Mouse (Mus musculus) limb, embryonic 15.5 days (tissue): ENCODE data around the gene Apba3. TPM values are rescaled to one million over a fixed set of nuclear protein-coding genes. Genes with fewer than 3 reads are reported as not detected.

Experiments
- ATAC-seq: fragments of 200-750 bp; cut with Nextera tagmentation; 2 replicates; pipeline ENCODE4 v1.8.0; 2017; ENCODE audit warnings: low read depth, moderate TSS enrichment; ENCODE audit not compliant: insufficient number of reproducible peaks, low FRiP score, low TSS enrichment
- H3K27ac ChIP-seq: fragments of 300-500 bp; sonication (generic); 2 replicates; pipeline ENCODE4 v1.5.1; 2015; ENCODE audit warnings: moderate library complexity, mild to moderate bottlenecking, inconsistent platforms
- H3K27me3 ChIP-seq: fragments of 300-500 bp; sonication (generic); 2 replicates; pipeline ENCODE4 v1.6.1; 2015; ENCODE audit warnings: inconsistent platforms
- H3K36me3 ChIP-seq: fragments of 300-500 bp; sonication (generic); 2 replicates; pipeline ENCODE4 v1.6.1; 2015; ENCODE audit warnings: inconsistent platforms
- H3K4me1 ChIP-seq: fragments of 300-500 bp; sonication (generic); 2 replicates; pipeline ENCODE4 v1.6.1; 2015; ENCODE audit warnings: inconsistent platforms
- H3K4me2 ChIP-seq: fragments of 300-500 bp; sonication (generic); 2 replicates; pipeline ENCODE4 v1.6.1; 2015; ENCODE audit warnings: mild to moderate bottlenecking, inconsistent platforms
- H3K4me3 ChIP-seq: fragments of 300-500 bp; sonication (generic); 2 replicates; pipeline ENCODE4 v1.5.1; 2015; ENCODE audit warnings: mild to moderate bottlenecking, inconsistent platforms
- H3K9ac ChIP-seq: fragments of 300-500 bp; sonication (generic); 2 replicates; pipeline ENCODE4 v1.6.1; 2015; ENCODE audit warnings: inconsistent platforms
- H3K9me3 ChIP-seq: fragments of 300-500 bp; sonication (generic); 2 replicates; pipeline ENCODE4 v1.6.1; 2016; ENCODE audit warnings: inconsistent platforms
- WGBS: fragments of 180-500 bp; shearing (Covaris S2); methylation state at CpG from one replicate; pipeline ENCODE4 v1.1.7; 2015; 5-methylcytosine and 5-hydroxymethylcytosine counted together
- polyA plus RNA-seq: library from polyadenylated mRNA; unstranded; fragments of >200 nt; fragmentation: Nextera tagmentation; extraction: Ambion mirVana; gene quantifications from 2 replicates; pipeline ENCODE4 v1.2.1, GENCODE M21; 2015

The Apba3 gene
- polyA plus RNA-seq, 1 experiment from 2014 or later = 77.1 TPM

GRCm38 (mm10) chr10:81293334-81294030, 26.7 kb downstream of the Apba3 start:
- peaks cover 57% of the 10 kb centered on the region for H3K4me1 ChIP-seq
- peaks cover 21% of the 10 kb centered on the region for H3K27me3 ChIP-seq
- H3K9me3 ChIP-seq = no peaks in the 10 kb centered on the region
- peak overlapping the region; percentile 74 for H3K9ac ChIP-seq
- peaks cover 12% of the 10 kb centered on the region; the same call in 1 of the 2 replicates for H3K36me3 ChIP-seq
- ATAC-seq = no peak
- 5% methylated on average over 25 of the region's 25 CpGs for WGBS
- H3K27ac ChIP-seq = peak overlapping the region; percentile 91
- peak overlapping the region; percentile 86 for H3K4me3 ChIP-seq
- peak overlapping the region; percentile 79 for H3K4me2 ChIP-seq

DNA sequence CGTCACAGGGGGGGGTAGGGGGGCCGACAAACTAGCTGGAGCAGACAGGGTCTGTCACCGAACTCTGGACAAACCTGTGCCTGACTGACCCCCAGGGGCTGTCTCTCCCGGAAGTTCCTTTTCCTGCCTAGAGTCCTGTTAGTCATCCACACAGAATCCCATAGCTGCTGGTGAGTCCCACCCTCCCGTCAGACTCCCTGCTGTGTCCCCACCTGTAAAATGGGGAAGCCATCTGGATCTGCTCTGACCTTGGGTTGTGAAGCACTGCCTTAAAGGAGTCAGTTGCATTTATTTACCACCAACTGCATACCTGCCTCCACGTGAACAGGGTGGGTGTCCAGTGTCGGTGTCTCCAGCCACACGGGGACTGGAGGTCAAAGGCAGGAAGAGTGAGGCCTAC, 27.7 kb downstream of the Apba3 start:
- WGBS = 36% methylated on average over 8 of the region's 8 CpGs
- peaks cover 12% of the 10 kb centered on the region; the same call in 1 of the 2 replicates for H3K36me3 ChIP-seq
- H3K4me1 ChIP-seq = peaks cover 55% of the 10 kb centered on the region
- no peaks in the 10 kb centered on the region for H3K9me3 ChIP-seq
- peak overlapping the region; percentile 86 for H3K4me3 ChIP-seq
- H3K9ac ChIP-seq = peak overlapping the region; percentile 74; the same call in 1 of the 2 replicates
- peak overlapping the region; percentile 79 for H3K4me2 ChIP-seq
- H3K27me3 ChIP-seq = peaks cover 19% of the 10 kb centered on the region
- ATAC-seq = no peak
- no peak overlapping the region for H3K27ac ChIP-seq

GRCm38 (mm10) chr10:81295185-81295584, 28.4 kb downstream of the Apba3 start:
- H3K4me3 ChIP-seq = no peak overlapping the region
- H3K4me1 ChIP-seq = peaks cover 52% of the 10 kb centered on the region
- H3K27me3 ChIP-seq = peaks cover 13% of the 10 kb centered on the region
- WGBS = 88% methylated on average over 6 of the region's 6 CpGs
- H3K27ac ChIP-seq = no peak overlapping the region
- peaks cover 12% of the 10 kb centered on the region; the same call in 1 of the 2 replicates for H3K36me3 ChIP-seq
- no peak overlapping the region for H3K4me2 ChIP-seq
- H3K9me3 ChIP-seq = no peaks in the 10 kb centered on the region
- 0 out of 2 replicates have a peak overlapping the region, but pooled peaks have one; percentile 7 for H3K9ac ChIP-seq
- no peak for ATAC-seq

GRCm38 (mm10) chr10:81297246-81297645, 30.5 kb downstream of the Apba3 start:
- H3K4me3 ChIP-seq = no peak overlapping the region
- no peak for ATAC-seq
- no peaks in the 10 kb centered on the region for H3K27me3 ChIP-seq
- no peak overlapping the region for H3K4me2 ChIP-seq
- H3K9ac ChIP-seq = no peak overlapping the region
- no peaks in the 10 kb centered on the region for H3K9me3 ChIP-seq
- peaks cover 43% of the 10 kb centered on the region for H3K4me1 ChIP-seq
- H3K27ac ChIP-seq = 0 out of 2 replicates have a peak overlapping the region, but pooled peaks have one; percentile 47
- 86% methylated on average over 6 of the region's 6 CpGs for WGBS
- H3K36me3 ChIP-seq = peaks cover 12% of the 10 kb centered on the region; the same call in 1 of the 2 replicates

DNA sequence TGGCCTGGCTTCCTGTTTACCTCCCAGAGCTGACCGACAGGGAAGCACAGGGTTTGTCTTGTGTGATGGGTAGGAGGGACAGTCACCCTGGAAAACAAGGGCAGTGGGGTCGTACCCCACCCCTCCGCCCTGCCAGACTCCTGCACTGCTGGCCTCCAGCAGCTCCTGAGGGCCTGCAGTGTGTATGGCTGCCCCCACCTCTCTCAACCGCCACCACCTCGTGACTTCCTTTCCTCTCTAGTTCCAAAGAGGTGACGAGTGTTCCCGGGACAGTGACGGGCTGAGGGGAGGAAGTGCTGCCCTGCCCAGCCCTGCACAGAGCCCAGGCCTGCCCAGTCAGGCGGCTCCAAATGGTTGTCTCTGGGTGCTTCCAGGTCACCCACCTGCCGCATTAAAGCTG, 31.1 kb downstream of the Apba3 start:
- Histone ChIP-seq H3K27ac (0 out of 2 replicates have a peak overlapping the region, but pooled peaks have one; percentile 47), H3K9me3 (no peaks in the 10 kb centered on the region), H3K4me1 (peaks cover 49% of the 10 kb centered on the region), H3K4me2 (no peak overlapping the region), H3K4me3 (no peak overlapping the region), H3K27me3 (no peaks in the 10 kb centered on the region), H3K36me3 (peaks cover 12% of the 10 kb centered on the region; the same call in 1 of the 2 replicates), H3K9ac (no peak overlapping the region)
- WGBS = 59% methylated on average over 10 of the region's 10 CpGs
- ATAC-seq = no peak

DNA sequence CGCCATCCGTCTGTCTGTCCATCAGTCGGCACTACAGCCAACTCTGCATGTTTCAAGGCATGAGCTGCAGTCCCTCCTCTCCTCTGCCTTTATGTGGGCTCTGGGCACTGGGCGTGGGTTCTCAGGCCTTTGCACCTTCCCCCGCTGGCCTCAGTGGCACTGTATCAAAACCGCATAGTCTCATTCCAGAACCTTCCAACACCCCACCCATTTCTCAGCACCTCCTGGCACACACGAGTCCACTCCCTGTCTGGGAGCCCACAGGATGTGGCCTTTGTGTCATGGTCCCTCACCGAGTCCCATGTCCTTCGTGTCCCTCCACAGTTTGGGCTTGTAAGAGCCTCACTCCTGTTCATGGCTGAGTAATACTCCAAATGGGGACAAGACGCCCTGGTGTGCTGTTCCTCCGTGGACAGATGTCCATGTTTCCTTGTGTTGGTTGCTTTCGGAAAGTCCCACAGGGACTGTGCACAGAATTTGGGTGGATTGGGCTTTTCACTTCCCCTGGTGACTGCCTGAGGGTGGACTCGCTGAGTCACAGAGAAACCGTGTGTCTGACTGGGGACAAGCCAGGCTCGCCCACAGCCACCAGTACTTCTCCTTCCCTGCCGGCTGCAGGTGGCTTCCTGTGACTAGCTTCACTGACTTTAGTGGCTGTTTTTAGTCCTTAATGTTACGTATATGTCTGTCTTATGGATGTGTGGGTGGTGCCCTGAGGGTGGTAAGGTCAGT, 31.8 kb downstream of the Apba3 start:
- ATAC-seq = no peak
- Histone ChIP-seq H3K36me3 (peaks cover 12% of the 10 kb centered on the region; the same call in 1 of the 2 replicates), H3K27ac (no peak overlapping the region), H3K9me3 (no peaks in the 10 kb centered on the region), H3K27me3 (no peaks in the 10 kb centered on the region), H3K4me2 (no peak overlapping the region), H3K4me1 (peaks cover 54% of the 10 kb centered on the region), H3K4me3 (no peak overlapping the region), H3K9ac (no peak overlapping the region)
- whole genome bisulfite sequencing = 92% methylated on average over 17 of the region's 17 CpGs

- H3K4me3 ChIP-seq = no peak overlapping the region
- WGBS = 89% methylated on average over 14 of the region's 14 CpGs
- no peak overlapping the region for H3K27ac ChIP-seq
- peaks cover 48% of the 10 kb centered on the region for H3K4me1 ChIP-seq
- H3K4me2 ChIP-seq = no peak overlapping the region
- no peak for ATAC-seq
- H3K27me3 ChIP-seq = no peaks in the 10 kb centered on the region
- peaks cover 12% of the 10 kb centered on the region; the same call in 1 of the 2 replicates for H3K36me3 ChIP-seq
- no peak overlapping the region for H3K9ac ChIP-seq
- no peaks in the 10 kb centered on the region for H3K9me3 ChIP-seq
Observed at GRCm38 (mm10) chr10:81299585-81300351, 33.0 kb downstream of the Apba3 start.

DNA sequence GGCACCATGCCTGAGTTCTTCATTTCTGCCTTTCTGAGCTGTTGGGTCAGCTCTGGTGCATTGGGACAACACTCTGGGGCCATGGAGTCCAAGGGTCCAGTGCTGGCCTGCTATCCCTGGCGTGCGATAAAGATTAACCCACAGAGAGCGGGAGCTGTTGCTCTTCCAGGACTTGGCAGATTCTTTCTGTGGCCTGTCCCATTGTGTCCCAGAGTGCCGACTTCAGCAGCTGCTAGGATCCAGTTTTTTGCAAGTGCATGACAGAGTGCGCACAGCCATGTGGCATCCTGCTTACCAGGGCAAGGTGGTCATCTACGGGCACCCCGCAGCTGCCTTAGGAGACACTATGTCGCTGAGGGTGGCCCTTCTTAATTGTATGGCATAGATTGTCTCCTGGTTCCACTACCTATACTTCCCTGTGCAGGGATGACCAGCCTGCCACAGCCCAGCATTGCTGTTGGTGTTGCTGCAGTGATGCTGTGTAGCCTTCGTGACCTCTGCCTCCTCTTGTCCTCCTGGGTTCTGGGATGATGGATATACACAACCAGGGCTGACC, 33.7 kb downstream of the Apba3 start:
- Histone ChIP-seq H3K9ac (no peak overlapping the region), H3K9me3 (no peaks in the 10 kb centered on the region), H3K27ac (no peak overlapping the region), H3K4me3 (no peak overlapping the region), H3K27me3 (no peaks in the 10 kb centered on the region), H3K36me3 (peaks cover 11% of the 10 kb centered on the region; the same call in 1 of the 2 replicates), H3K4me1 (peaks cover 42% of the 10 kb centered on the region), H3K4me2 (no peak overlapping the region)
- no peak for ATAC-seq
- 86% methylated on average over 9 of the region's 9 CpGs for WGBS

DNA sequence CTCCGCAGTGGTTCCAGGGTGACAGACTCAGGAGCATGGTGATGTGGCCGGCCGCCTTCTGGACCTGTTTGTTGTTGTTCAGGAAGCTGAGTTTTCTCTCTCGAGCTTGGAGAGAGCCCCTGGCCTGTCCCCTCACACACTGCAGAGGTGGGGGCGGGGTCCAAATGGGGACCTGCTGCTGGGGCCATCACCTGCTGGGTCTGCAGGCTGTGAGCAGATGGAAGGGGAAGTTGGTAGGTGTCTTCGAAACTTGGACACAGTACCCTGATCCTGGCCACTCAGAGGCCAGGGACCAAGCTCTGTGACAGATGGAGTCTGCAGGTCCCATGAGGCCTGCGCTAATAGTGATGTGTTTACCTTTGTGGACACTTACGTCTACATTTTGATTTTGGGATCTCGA, 34.6 kb downstream of the Apba3 start:
- no peak overlapping the region for H3K4me3 ChIP-seq
- H3K9me3 ChIP-seq = no peaks in the 10 kb centered on the region
- H3K4me2 ChIP-seq = no peak overlapping the region
- H3K27me3 ChIP-seq = no peaks in the 10 kb centered on the region
- no peak for ATAC-seq
- 85% methylated on average over 9 of the region's 9 CpGs for WGBS
- H3K9ac ChIP-seq = no peak overlapping the region
- peaks cover 41% of the 10 kb centered on the region for H3K4me1 ChIP-seq
- H3K36me3 ChIP-seq = peaks cover 13% of the 10 kb centered on the region
- H3K27ac ChIP-seq = no peak overlapping the region

GRCm38 (mm10) chr10:81302288-81302687, 35.5 kb downstream of the Apba3 start:
- 0 out of 2 replicates have a peak overlapping the region, but pooled peaks have one; percentile 18 for H3K27ac ChIP-seq
- H3K4me3 ChIP-seq = no peak overlapping the region
- H3K27me3 ChIP-seq = no peaks in the 10 kb centered on the region
- 65% methylated on average over 4 of the region's 4 CpGs for WGBS
- H3K4me1 ChIP-seq = peaks cover 39% of the 10 kb centered on the region
- no peak overlapping the region for H3K4me2 ChIP-seq
- no peak overlapping the region for H3K9ac ChIP-seq
- ATAC-seq = no peak
- peaks cover 18% of the 10 kb centered on the region for H3K36me3 ChIP-seq
- H3K9me3 ChIP-seq = no peaks in the 10 kb centered on the region

DNA sequence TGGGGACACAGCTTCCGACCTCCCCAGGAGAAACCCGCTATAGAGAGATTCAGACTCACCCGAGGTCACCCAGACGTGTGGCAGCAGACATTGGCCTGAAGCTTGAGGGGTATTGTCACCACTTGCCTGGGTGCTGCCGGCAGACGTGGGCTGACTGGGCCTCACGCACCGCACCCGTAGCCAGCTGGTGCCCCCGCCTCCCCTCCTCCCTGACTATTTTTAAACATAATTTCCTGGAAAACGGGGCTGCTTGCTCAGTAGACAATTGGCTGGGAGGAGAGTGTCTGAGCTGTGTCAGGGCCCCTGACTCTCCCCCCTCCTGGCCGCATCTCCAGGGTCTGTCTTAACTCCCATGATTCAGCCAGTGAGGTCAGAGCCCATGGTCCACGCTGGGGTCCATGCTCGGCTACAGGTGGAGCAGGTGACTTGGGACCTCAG, 36.0 kb downstream of the Apba3 start:
- Histone ChIP-seq H3K9ac (no peak overlapping the region), H3K9me3 (0 out of 2 replicates have a peak, but pooled peaks cover 2% of the 10 kb centered on the region), H3K27ac (peak overlapping the region; percentile 18; the same call in 1 of the 2 replicates), H3K4me3 (no peak overlapping the region), H3K4me1 (peaks cover 34% of the 10 kb centered on the region), H3K36me3 (peaks cover 23% of the 10 kb centered on the region), H3K27me3 (no peaks in the 10 kb centered on the region), H3K4me2 (no peak overlapping the region)
- ATAC-seq = no peak
- 46% methylated on average over 14 of the region's 14 CpGs for WGBS
